Mouse (Mus musculus) liver, adult (tissue): ENCODE data around the gene Ivns1abp.

Experiments
- GATA4 ChIP-seq: IDR thresholded peaks from 2 replicates; pipeline ENCODE4 v1.6.1; 2014; ENCODE audit warnings: mild to moderate bottlenecking, low read length; ENCODE audit not compliant: insufficient replicate concordance

Ivns1abp gene

DNA sequence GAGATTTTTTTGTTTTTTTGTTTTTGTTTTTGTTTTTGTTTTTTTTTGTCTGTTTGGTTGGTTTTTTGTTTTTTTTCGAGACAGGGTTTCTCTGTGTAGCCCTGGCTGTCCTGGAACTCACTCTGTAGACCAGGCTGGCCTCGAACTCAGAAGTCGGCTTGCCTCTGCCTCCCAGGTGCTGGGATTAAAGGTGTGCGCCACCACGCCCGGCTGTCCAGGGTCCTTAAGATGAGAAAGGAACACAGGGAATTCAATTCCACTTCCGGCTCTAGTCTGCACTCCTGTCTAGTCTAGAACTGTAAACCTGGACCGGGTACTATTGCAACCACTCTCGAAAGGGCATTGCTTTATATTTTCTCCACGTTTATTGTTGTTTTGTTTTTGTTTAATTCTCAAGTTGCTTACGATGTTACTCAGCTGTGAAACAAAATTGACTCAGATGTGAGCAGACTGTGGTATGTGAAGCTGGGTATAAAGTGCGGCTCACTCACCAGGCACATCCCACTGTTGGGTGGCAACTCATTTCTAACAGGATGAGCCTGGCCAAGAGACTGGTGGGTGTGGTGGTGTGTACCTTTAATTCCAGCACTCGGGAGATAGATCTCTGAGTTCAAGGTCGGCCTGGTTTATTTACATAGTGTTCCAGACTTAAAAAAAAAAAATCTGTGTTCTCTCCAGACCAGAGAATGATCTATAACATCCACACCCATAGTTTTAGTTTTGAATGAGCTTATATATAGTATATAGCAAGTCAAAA, 15.8 kb upstream of the Ivns1abp start:
- TF ChIP-seq GATA4 = no peak

- TF ChIP-seq GATA4 = no peak
Measured at GRCm38 (mm10) chr1:151329601-151330000, 14.7 kb upstream of the Ivns1abp start.

- no peak for TF ChIP-seq GATA4
Measured at GRCm38 (mm10) chr1:151332819-151333218, 11.5 kb upstream of the Ivns1abp start.

DNA sequence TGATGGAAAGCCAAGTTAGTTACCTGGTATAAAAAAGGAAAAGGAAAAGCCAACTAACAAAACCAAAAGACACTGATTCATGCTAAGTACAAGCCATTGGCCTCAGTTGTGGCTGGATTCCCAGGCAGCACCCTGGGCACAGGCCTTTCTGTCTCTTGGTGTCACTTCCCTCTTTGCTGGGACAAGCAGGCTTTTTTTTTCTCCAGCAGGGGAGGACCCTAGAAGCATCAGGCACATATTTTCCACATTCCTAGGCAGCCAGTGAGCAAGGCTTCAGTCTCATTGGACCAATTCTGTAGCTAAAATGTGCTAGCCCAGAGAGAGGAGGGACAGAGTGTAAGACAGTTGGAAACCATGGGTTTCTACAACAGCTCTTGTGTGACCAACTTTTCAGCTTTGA, 6.0 kb upstream of the Ivns1abp start:
- no peak for TF ChIP-seq GATA4

- TF ChIP-seq GATA4 = no peak
Measured at GRCm38 (mm10) chr1:151338941-151339340, 5.3 kb upstream of the Ivns1abp start.

GRCm38 (mm10) chr1:151341321-151342044, 2.8 kb upstream of the Ivns1abp start:
- TF ChIP-seq GATA4 = no peak

- TF ChIP-seq GATA4 = no peak
Measured at GRCm38 (mm10) chr1:151342311-151342710, 2.0 kb upstream of the Ivns1abp start.

DNA sequence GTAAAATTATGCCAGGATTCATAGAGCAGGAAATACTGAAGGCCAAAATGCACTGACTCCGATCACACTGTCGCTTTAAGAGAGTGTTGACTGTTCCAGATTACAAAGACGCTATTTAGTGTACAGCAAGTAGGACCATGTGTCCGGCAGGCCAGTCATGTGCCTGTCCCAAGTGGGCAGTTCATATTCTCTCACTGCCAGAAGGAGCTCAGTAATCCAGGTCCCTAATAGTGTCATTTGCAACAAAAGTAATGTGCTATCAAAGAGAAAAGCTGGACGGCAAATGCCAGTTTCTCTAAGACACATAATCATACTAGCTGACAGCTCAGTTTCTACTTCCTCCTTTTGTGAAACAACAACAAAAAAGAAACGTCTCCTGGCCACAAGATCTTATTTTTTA, 1.3 kb upstream of the Ivns1abp start:
- peak; percentile 60; the same call in 1 of the 2 replicates for TF ChIP-seq GATA4

GRCm38 (mm10) chr1:151343571-151344282, 550 bp upstream of the Ivns1abp start:
- TF ChIP-seq GATA4 = no peak

DNA sequence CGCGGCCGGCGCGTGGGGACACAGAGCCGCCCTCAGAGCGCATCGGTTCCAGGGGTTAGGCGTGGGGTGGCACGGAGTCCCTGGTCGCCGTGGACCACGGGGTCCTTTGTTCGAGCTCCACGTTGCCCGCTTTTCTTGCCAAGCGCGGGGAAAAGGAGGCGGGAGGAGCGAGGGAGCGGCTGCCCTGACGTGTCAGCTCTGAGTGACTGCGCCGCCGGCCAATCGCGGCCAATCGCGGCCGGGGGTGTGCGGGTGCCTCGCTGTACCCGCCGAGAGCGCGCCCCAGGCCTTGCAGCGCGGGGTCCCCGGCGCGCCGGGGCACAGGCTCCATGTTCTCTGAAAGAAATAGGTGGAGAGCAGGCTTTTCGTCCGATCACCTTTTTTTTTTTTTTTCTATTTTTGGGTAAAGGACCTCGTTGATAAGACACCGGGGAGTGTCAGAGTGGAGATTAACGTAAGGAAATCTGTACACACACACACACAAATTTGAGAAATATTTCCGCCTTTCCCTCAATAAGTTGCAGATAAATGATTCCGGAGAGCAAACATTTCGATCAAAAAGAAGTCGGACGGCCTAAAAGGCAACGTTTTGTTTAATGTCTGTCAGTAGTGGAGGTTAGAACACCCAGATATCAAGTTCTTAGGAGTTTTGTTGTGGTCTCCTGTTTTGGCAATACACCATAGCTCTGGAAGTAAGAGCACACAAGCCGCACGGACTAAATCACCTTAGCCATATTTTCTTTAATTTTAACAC, 1.0 kb downstream of the Ivns1abp start:
- no peak for TF ChIP-seq GATA4

DNA sequence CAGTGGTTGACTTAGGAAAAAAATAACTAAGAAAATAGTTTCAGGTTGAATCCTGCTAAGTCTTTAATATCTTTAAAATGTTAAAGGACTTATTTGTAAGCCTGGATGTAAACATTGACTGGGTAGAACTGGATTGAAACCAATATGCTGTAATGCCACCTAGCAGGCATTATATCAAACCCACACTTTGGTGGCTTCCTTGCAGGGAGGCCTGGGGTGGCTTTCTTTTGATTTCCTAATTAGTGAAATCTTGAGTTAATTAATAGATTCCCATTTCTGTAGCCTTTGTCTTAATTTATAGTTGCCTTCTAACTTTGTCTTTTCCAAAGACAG, 1.6 kb downstream of the Ivns1abp start:
- TF ChIP-seq GATA4 = no peak

- TF ChIP-seq GATA4 = no peak
Measured at GRCm38 (mm10) chr1:151346681-151347127, 2.4 kb downstream of the Ivns1abp start.

GRCm38 (mm10) chr1:151352911-151353310, 8.6 kb downstream of the Ivns1abp start:
- no peak for TF ChIP-seq GATA4

DNA sequence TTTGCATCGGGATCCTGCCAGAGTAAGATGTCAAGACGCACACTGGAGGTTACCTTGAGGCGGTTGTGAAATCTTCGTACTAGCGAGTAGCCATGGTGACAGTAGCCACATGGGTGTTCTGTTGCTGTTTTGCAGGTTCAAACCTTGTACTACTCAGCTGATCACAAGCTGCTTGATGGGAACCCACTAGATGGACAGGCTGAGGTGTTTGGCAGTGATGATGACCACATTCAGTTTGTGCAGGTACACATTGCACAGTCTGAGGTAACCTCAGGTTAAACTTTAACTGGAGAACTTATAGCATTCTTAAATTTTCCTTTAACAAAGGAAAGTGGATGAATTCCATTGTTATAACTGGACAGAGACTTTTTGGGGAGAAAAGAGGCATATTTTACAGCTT, 11.7 kb downstream of the Ivns1abp start:
- TF ChIP-seq GATA4 = no peak

DNA sequence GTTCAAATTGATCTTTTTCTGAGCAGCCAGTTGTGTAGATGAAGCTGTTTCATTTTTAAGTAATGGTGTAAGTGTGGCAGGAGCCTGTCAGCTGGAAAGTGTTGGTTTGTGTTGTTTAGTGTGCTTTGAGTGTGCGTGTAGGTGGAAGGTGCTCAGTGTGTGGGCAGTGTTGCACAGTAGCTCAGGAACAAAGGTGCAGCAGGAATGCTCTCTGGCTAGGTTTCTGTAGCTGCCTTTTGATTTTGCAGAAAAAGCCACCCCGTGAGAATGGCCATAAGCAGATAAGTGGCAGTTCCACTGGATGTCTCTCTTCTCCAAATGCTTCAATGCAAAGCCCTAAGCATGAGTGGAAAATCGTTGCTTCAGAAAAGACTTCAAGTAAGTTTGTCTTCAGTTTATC, 15.1 kb downstream of the Ivns1abp start:
- no peak for TF ChIP-seq GATA4
